Mouse (Mus musculus) liver, adult 2 months (tissue): ENCODE results near the gene Tns2. TPM values are rescaled to one million over a fixed set of nuclear protein-coding genes. Genes with fewer than 3 reads are reported as not detected.

Experiments
- DNase-seq: peaks from one replicate; pipeline ENCODE4 v3.0.0-alpha.2; 2011; ENCODE audit warnings: low read depth, low spot score; ENCODE audit errors: extremely low read depth
- H3K27ac ChIP-seq: fragments of 200-500 bp; replicated peaks from 2 replicates; pipeline ENCODE4 v1.5.1; 2012; ENCODE audit warnings: low read depth, mild to moderate bottlenecking, control low read depth, inconsistent platforms, low read length; ENCODE audit not compliant: insufficient read depth
- H3K27me3 ChIP-seq: fragments of 200-500 bp; 2 replicates; pipeline ENCODE4 v1.6.1; 2012; ENCODE audit warnings: mild to moderate bottlenecking, moderate library complexity, low read length, inconsistent platforms; ENCODE audit not compliant: control insufficient read depth, insufficient read depth
- H3K36me3 ChIP-seq: fragments of 200-500 bp; 2 replicates; pipeline ENCODE4 v1.6.1; 2012; ENCODE audit warnings: low read length, inconsistent platforms; ENCODE audit not compliant: control insufficient read depth, insufficient read depth
- H3K4me1 ChIP-seq: fragments of 200-500 bp; 2 replicates; pipeline ENCODE4 v1.6.1; 2011; ENCODE audit warnings: low read length; ENCODE audit not compliant: control insufficient read depth, insufficient read depth
- H3K4me3 ChIP-seq: fragments of 200-500 bp; 2 replicates; pipeline ENCODE4 v1.5.1; 2011; ENCODE audit warnings: low read depth, mild to moderate bottlenecking, control low read depth, low read length, moderate library complexity; ENCODE audit not compliant: insufficient read depth
- H3K79me2 ChIP-seq: fragments of 200-500 bp; 2 replicates; pipeline ENCODE4 v1.6.1; 2012; ENCODE audit warnings: inconsistent platforms, mild to moderate bottlenecking, low read length, moderate library complexity; ENCODE audit not compliant: control insufficient read depth, insufficient read depth
- H3K9ac ChIP-seq: fragments of 200-500 bp; 2 replicates; pipeline ENCODE4 v1.6.1; 2012; ENCODE audit warnings: low read depth, mild to moderate bottlenecking, control low read depth, inconsistent platforms, low read length
- CTCF ChIP-seq: fragments of 200-500 bp; IDR thresholded peaks from 2 replicates; pipeline ENCODE4 v1.5.1; 2011; ENCODE audit warnings: low read depth, low read length, control low read depth
- POLR2A ChIP-seq: fragments of 200-500 bp; IDR thresholded peaks from 2 replicates; pipeline ENCODE4 v1.6.1; 2011; ENCODE audit warnings: low read length, control low read depth; ENCODE audit not compliant: insufficient read depth; ENCODE audit errors: extremely low read depth
- WGBS: fragments of 180-500 bp; shearing (Covaris S2); methylation state at CpG from one replicate; pipeline ENCODE4 v1.1.7; 2018; 5-methylcytosine and 5-hydroxymethylcytosine counted together
- polyA plus RNA-seq: library from polyadenylated mRNA; depleted of rRNA; stranded (reverse); fragments of >200 nt; gene quantifications from 2 replicates; pipeline ENCODE4 v1.2.3, GENCODE M21; 2012
- total RNA-seq: library from RNA; depleted of rRNA; stranded (reverse); fragments of >200 nt; gene quantifications from 2 replicates; pipeline ENCODE4 v1.2.3, GENCODE M21; 2014

The Tns2 gene
- total and polyA plus RNA-seq, 2 experiments = 21.8 to 35.9 TPM

DNA sequence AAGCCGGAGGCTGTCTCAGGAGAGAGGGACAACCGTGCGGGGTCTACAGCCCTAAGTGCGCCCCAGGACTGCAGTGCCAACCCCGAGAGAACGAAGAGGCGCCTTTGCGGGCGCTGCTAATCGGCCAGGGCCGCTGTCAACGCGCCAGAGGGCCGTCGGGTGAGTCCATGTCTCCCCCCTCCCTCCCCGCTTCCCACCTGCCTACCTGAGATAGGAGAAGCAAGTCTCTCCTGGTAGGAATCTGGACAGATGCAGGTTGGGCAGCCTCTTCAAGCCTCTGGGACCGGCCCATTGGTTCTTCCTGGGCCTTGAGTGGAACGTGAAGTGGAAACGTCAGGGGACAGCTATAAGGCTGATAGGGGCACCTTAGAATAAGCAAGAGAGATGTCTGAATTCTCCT lies 44.5 kb downstream of the Tns2 start:
- TF ChIP-seq POLR2A = no peak
- TF ChIP-seq CTCF = no peak
- H3K27ac ChIP-seq = no peak overlapping the region
- H3K36me3 ChIP-seq = no peaks in the 10 kb centered on the region
- no peaks in the 10 kb centered on the region for H3K79me2 ChIP-seq
- 0 out of 2 replicates have a peak, but pooled peaks cover 6% of the 10 kb centered on the region for H3K27me3 ChIP-seq
- peaks cover 5% of the 10 kb centered on the region for H3K4me1 ChIP-seq
- H3K9ac ChIP-seq = peak overlapping the region; percentile 16
- 41% methylated on average over 19 of the region's 19 CpGs for WGBS
- no peak for DNase-seq
- H3K4me3 ChIP-seq = no peak overlapping the region

DNA sequence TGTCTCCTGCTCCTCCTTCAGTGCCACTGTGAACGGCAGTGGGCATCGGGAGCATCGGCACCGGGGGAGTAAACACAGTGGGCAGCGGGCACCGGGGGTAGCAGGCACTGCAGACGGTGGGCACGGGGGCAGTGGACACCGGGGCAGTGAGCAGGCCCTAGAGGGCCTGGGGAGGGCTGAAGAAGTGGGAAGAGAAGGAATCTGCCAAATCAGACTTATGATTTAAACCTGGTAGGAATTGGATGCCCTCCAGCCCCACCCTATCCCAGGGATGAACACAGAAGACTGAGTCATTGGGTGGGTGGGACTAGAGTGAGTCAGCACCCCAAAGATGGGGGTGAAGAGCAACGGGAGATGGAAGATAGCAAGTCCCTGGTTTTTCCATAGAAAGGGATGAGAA lies 45.1 kb downstream of the Tns2 start:
- Histone ChIP-seq H3K9ac (no peak overlapping the region), H3K4me1 (peaks cover 10% of the 10 kb centered on the region), H3K79me2 (no peaks in the 10 kb centered on the region), H3K27ac (no peak overlapping the region), H3K36me3 (no peaks in the 10 kb centered on the region), H3K27me3 (0 out of 2 replicates have a peak, but pooled peaks cover 6% of the 10 kb centered on the region), H3K4me3 (no peak overlapping the region)
- TF ChIP-seq CTCF (no peak), POLR2A (no peak)
- WGBS = 92% methylated on average over 10 of the region's 10 CpGs
- no peak for DNase-seq

DNA sequence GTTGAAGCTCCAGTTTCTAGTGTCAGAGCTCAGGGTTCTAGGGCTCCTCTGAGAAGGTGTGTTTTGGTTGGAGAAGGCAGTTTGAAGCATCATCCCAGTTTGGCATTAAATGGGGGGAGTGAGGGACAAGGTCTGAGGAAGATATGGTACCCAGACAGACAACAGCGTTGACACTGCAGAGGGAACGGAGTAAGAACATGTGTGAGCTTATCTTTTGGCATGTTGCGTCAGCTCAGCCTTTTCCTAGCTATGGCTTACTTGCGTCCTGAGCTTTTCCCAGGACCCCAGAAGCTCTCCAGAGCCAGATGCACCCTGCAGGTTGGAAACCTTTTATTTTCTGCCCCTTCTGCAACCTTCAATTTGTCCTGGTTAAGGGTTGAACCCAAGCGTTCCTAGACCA lies 45.9 kb downstream of the Tns2 start:
- Histone ChIP-seq H3K27ac (no peak overlapping the region), H3K4me1 (peaks cover 12% of the 10 kb centered on the region), H3K4me3 (no peak overlapping the region), H3K36me3 (no peaks in the 10 kb centered on the region), H3K9ac (no peak overlapping the region), H3K27me3 (0 out of 2 replicates have a peak, but pooled peaks cover 6% of the 10 kb centered on the region), H3K79me2 (no peaks in the 10 kb centered on the region)
- WGBS = 79% methylated on average over 5 of the region's 5 CpGs
- TF ChIP-seq POLR2A (no peak), CTCF (no peak)
- no peak for DNase-seq

DNA sequence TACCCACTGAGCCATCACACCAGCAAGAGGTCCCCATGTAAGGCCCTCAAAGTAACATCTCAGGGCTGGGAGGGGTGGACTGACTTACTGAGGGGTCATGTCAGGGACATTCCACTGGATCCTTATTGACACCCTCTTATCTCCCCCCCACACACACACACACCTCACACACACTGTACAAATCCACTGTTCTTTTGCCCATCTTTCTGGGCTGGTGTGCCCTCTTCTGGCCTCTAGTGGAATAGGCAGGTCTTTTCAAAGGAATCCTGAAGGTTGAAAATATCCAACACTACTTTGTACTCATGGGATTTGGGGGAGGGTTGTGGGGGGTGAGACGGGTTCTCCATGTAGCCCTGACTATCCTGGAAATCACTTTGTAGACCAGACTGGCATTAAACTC lies 46.7 kb downstream of the Tns2 start:
- H3K4me3 ChIP-seq = no peak overlapping the region
- no peaks in the 10 kb centered on the region for H3K36me3 ChIP-seq
- 0 out of 2 replicates have a peak, but pooled peaks cover 6% of the 10 kb centered on the region for H3K27me3 ChIP-seq
- H3K9ac ChIP-seq = no peak overlapping the region
- TF ChIP-seq CTCF (peak; percentile 38; the same call in 1 of the 2 replicates), POLR2A (no peak)
- H3K79me2 ChIP-seq = no peaks in the 10 kb centered on the region
- 0% methylated on average over 1 of the region's 1 CpGs for WGBS
- peaks cover 14% of the 10 kb centered on the region for H3K4me1 ChIP-seq
- DNase-seq = no peak
- no peak overlapping the region for H3K27ac ChIP-seq

DNA sequence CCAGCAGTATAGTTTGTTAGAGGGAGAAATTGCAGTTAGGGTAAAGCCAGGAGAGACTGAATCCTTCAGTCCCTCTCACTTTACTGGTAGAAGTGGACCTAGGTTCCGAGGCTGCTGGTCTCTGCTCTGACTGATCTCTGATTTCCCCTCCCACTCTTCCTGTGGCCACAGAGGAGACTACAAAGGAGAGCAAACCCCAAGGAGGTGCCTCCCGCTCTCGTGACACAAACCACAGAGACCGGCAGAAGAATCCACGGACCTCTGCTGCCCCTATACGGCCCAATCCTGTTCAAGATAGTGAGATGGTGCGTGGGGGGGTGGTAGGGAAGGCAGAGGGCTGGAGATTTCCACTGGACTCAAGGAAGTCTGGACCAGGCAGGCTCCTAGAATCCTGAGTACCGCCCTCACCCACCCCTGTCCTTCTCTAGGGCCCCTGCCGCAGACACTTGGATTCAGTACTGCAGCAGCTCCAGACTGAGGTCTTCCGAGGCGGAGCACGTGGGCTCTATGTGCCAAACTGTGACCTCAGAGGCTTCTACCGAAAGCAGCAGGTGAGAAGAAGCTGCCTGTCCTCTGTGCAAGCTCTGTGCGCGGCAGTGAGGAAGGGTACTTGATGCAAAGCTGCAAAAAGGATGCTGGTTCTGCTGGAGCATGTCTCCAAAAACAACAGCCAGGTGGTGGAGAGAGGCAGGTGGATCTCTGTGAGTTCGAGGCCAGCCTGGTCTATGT lies 47.6 kb downstream of the Tns2 start:
- H3K27me3 ChIP-seq = 0 out of 2 replicates have a peak, but pooled peaks cover 6% of the 10 kb centered on the region
- no peaks in the 10 kb centered on the region for H3K36me3 ChIP-seq
- H3K27ac ChIP-seq = no peak overlapping the region
- no peak overlapping the region for H3K4me3 ChIP-seq
- 83% methylated on average over 16 of the region's 16 CpGs for WGBS
- H3K9ac ChIP-seq = no peak overlapping the region
- TF ChIP-seq CTCF (no peak), POLR2A (no peak)
- H3K79me2 ChIP-seq = no peaks in the 10 kb centered on the region
- peaks cover 15% of the 10 kb centered on the region for H3K4me1 ChIP-seq
- DNase-seq = no peak

DNA sequence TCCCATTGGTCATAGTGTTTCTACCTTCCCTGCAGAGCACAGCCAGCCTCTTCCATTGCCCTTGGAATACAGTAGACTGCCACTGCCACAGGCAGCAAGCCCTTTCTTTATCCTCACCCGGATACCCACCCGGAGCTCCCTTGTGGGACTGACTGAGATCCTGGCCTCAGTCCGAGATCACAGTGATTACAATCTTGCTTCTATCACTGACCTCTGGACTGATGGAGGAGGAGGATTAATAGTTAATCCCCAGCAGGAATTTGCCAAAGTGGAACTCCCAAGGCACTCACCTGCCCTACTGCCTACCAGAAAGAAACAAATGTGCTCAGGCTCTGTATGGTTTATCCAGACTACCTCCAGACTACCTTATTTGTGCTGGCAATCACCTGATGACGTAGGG lies 49.3 kb downstream of the Tns2 start:
- DNase-seq = peak; percentile 93
- no peaks in the 10 kb centered on the region for H3K79me2 ChIP-seq
- H3K9ac ChIP-seq = no peak overlapping the region
- 27% methylated on average over 4 of the region's 4 CpGs for WGBS
- no peak for TF ChIP-seq POLR2A
- no peak for TF ChIP-seq CTCF
- H3K27me3 ChIP-seq = 0 out of 2 replicates have a peak, but pooled peaks cover 3% of the 10 kb centered on the region
- H3K4me1 ChIP-seq = peaks cover 17% of the 10 kb centered on the region
- H3K27ac ChIP-seq = peak overlapping the region; percentile 98
- no peaks in the 10 kb centered on the region for H3K36me3 ChIP-seq
- no peak overlapping the region for H3K4me3 ChIP-seq
